Mouse (Mus musculus) left cerebral cortex, postnatal 25 days (tissue): ENCODE measurements around the gene Ptf1a. TPM values are rescaled to one million over a fixed set of nuclear protein-coding genes. Genes with fewer than 3 reads are reported as not detected.

Experiments
- DNase-seq, 2 experiments: peaks; one replicate each; pipeline ENCODE4 v3.0.0; 2022; ENCODE audit warnings: low spot score in 2 of 2, mixed read lengths in 1 of 2
- intact Hi-C: fragments of 180-260 bp; cut with DNase I; formaldehyde crosslinking; loops from one replicate; pipeline ENCODE4 v1.15.1; 2025
- total RNA-seq, 2 experiments: library from RNA; stranded (reverse); gene quantifications; 2 replicates each; pipeline ENCODE4 v1.2.3; 2021

Ptf1a gene
- total RNA-seq, 2 experiments from 2014 or later = not detected

DNA sequence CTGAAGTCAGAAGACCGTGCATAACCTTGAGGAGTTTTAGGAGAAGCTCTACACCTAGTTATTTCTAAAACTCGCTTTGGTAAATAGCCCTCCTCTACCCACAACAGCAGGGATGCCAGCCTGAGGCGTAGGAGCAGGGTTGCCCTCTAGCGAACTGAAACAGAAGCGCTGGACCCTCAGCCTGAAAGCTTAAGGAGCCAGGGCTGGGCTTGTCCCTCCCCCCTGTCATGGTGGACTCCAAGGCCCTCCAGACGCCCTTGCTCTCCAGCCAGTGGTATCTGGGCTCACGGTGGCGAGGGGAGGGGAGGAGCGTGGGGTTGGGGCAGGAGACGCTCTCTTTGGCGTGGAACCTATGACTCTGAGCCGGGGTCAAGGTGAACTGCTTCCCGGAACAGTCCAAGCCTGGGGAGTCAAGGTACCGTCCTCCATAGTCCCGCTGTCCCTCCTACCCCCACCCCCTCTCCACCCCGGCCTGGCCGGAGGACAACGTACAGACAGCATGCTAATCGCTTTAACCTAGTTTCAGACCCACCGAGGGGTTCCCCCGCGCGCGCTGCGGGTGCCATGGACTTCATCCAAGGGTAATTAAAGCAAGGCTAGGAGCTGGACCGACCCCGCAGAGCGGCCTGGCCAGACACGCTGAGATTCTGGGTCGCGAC, 2.7 kb downstream of the Ptf1a start:
- intact Hi-C loops = no loop called here
- DNase-seq = no peak

DNA sequence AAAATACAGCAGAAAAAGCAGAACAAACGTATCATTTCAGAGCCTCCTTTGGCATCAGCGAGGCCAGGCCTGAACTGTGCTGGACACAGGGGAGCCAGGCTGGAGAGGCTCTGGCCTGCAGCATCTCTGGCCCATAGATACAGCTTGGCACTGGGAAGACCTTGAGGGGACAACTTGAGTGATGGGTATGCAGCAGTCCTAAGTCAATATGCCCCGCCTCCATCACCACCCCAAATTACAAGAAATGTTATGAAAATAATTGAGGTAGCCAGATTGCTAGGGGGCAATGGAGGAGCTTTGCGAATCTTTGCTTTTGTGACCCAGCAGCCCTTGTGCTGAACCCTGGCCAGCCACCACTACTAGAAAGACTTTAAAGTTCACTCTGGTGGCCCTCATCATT, 3.8 kb downstream of the Ptf1a start:
- no peak for DNase-seq
- intact Hi-C loops = no loop called here

DNA sequence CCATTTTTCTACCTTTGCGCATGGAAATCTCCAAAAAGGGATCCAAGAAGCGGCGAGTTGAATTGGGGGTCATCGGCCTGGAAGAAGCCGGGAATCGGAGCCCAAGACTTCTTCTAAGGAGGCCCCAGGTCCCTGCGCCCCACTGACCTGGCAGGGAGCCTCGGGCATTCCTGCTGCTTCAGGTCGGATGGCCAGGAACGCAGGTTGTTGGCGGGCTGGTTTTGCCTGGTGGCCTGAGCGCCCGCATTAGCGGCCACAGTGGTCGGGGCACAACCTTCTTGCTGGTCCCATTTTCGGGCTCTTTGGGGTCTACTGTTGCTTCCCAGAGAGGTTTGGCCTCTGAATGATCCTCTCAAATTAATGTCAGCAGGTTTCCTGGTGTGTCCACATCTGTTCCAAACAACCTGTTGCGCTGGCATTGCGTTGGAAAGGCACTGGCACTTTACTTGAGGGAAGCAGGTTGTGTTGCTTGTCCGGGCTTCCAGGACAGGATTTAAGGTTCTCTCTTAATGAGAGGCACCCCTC, 7.1 kb downstream of the Ptf1a start:
- no peak for DNase-seq
- intact Hi-C loops = no loop called here

DNA sequence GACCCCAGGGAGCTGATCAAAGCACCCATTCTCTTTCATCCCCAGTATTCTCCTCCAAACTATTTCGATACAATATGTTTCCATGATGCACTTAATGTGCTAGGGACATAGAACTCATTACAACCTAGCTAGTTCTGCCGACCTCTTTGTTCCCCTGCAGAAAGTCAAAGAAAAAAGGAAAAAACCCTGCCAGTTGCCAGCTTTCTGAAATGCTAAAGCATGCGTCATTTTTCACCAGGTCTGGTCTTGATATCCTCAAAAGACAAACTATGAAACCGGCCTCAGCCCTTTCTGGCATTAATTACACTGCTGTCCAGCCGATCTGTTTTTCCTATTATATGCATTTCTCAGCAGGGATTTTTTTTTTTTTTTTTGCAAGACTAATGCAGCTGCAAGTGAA, 9.8 kb downstream of the Ptf1a start:
- DNase-seq = no peak
- intact Hi-C loops = no loop called here

DNA sequence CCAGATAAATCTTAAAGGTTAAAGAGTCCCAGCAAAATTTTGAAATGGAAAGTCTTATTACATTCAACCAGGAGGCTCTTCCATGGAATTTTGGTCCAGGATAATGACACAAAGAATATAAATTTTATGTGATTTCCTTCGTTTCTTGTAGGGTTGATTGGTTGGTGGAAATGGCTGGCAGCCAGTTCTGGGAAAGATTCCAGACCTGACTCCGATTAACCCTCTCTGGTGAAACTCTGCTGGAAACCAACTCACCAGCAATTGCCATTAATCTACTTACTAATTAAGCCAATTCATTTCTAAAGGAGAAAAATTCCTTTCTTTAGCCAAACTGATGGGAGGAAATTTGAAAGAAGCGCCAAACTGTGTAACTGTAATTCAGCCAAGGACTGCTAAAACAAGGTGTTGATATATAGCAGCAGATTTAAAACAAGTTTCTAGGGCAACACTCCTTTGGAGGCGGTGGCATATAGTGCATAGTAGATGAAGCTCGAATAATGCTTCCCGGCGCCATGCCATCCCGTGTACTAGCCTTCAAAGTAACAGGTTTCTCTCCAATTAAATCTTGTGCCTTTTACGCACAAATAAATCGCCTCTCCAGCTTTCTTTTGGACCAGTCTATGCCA, 10.5 kb downstream of the Ptf1a start:
- intact Hi-C loops = no loop called here

DNA sequence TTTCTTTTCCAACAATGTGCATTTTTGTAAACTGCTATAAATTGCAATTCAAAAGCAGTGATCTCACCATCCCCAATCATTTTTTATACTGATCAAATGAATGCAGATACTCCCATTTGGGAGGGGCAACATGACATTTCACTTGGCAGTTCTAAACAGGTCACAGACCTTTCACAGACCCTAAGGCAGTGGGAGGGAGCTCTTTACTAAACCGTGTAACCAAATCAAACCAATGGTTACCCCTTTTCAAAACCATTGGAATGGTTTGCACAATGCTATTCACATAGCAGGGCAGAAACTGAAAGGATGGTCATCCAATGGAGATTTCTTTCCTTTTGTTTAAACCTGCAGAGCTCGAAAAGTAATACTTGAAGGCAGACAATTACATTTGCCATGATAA, 13.3 kb downstream of the Ptf1a start:
- intact Hi-C loops = no loop called here
- DNase-seq = no peak

More for the DNA sequence above, 10.5 kb downstream of the Ptf1a start:
- no peak for DNase-seq

DNA sequence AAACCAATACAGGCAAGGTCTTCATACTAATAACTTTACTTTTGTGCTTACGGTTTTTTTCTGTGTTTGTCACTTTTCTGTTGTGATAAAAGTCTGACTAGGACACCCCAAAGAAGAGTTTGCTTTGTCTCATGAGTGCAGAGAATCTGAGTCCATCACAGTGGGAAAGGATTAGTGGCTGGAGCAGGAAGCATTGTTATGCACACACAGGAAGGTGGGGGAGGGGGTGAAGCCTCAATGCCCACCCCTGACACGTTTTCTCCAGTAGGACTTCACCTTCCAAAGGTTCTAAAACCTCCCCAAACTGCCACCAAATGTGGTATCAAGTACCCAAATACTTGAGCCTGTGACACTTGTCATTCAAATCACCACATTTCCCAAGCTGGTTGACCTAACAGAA, 16.5 kb downstream of the Ptf1a start:
- intact Hi-C loops = no loop called here
- no peak for DNase-seq

DNA sequence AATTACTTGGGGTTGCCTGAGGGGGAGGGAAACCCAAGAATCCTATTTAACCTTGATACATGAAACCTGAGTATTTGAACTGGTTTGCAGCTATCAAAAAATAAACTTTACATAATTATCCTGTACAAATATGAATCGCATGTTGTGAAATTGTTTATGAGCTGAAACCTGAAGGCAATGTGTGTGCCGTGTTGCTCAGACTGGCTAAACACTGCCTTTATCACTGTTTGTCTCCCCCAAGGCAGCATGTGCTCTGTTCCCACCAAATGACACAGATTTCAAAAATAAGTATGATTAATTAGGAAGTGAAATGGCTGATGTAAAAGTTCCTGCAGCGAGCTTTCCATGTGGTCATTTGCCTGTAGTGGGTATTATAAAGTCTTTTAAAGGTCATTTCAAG, 44.8 kb downstream of the Ptf1a start:
- no peak for DNase-seq
- intact Hi-C loops = no loop called here

Other genes starting within 250 kb of the Ptf1a start
- under 1 TPM; 0.50 to 0.57 TPM for gene Armc3, start 246.4 kb upstream of the Ptf1a start, total RNA-seq
- gene Msrb2, start 74.2 kb upstream of the Ptf1a start, total RNA-seq = 10 to 100 TPM; 17.8 to 22.1 TPM
- not detected for gene 4921504E06Rik, start 108.3 kb downstream of the Ptf1a start, total RNA-seq
- 10 to 100 TPM; 26.3 to 30.0 TPM for gene Otud1, start 212.1 kb downstream of the Ptf1a start, total RNA-seq